Mouse (Mus musculus): ENCODE measurements at regions not wholly inside any gene's neighbourhood (a gene's known extent, or its start where the extent isn't known, plus 50 kb on each side); places are given as distances from the start of the nearest gene placed in this dataset.

DNA sequence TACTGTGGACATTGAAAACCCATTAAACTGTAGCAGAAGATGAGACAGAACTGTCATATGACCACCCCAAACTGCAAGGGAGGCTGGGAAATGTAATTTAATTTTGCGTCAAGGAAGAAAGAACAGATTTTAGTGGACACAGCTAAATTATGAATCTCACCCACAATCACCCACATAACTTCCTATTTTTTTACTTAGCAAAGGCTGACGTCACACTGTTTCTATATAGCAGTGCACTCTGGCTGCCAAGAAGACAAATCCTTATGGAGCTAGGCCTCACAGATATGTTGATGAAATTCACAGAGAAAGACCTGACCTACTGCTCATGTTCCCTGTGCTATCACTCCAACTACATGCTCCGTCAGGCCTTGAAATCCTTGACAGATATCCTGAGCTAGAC, 118.5 kb upstream of the Lmo4 start:
- DNase-seq, result no peak

DNA sequence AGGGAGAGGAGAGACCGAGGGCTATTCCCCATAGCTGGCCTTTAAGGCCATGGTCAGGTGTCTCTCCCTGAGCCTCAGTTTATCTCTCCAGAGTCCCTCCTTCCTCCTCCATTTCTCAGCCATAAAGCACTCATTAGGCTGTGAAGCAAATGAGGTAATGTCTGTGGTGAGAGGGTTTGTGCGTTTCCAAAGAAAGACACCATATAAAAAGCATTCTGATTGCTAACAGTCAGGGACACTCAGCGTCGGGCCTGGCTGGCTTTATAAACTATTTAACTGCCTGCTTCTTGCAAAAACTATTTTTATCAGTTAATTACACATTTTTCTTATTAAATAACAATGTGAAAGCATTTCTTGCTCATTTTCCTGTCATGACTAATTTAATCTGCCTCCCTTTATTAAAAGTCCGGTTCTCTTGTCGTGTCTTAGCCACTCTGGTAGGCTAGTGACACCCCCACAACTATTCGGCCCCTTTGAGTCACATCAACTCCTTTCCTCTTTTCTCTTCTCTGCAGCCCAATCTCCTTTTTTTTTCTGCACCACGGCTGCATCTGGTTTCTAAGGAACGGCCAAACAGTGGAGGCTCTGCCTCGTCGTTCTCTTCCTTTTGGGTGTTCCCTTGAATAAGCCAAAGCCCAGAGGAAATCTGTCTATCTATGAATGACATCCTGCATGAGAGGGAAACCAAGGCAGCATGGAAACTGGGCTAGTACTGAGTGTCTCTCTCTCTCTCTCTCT, 114.6 kb upstream of the Lmo4 start:
- no peak for DNase-seq

DNA sequence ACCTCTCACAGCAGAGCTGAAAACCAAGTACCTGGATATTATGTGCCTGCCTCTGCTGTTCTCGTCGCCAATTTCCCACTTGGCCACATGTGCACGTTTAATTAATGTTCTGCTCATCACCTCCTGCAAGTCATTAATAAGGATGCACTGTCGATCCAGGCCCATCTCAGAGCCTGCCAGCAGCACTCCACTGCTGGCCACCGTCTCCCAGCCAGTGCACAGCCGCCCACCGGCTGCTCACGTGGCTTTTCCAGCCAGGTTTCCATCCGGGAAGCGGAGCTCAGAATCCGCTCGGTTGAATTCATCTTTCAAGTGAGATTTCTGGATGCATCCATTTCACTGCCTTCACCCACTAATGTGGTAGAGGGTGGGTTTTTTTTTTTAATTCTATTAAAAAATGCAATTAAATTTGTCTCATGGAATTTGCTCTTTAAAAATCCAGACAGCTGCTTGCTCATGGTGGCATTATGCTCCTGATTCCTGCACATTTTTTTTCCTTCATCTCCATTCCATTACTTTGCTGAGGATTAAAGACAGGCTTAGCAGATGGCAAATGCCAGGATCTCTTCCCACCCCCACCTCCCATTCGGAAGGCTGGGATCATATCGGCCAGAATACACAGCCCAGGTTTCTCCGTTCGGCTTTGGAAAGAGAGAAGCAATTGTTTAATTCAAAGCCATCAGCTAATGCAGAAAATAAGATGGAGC, 113.9 kb upstream of the Lmo4 start:
- DNase-seq, result no peak

DNA sequence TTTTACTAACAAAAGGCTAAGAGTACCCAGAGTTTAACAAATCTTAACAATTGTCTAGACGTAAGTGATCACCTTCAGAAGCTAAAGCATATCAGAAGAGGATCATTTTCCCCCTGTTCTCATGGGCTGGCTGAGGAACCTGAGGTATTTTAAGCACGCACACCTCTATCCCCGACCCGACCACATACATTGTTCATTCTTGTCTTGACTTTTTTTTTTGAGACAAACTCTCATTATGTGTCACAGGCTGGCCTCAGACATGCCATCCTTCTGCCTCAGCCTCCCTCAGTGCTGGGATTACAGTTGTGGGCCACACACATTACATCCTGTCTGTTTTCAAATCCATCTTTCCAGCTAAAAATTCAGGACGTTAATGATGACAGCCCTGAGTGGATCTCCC, 105.7 kb upstream of the Lmo4 start:
- no peak for DNase-seq

DNA sequence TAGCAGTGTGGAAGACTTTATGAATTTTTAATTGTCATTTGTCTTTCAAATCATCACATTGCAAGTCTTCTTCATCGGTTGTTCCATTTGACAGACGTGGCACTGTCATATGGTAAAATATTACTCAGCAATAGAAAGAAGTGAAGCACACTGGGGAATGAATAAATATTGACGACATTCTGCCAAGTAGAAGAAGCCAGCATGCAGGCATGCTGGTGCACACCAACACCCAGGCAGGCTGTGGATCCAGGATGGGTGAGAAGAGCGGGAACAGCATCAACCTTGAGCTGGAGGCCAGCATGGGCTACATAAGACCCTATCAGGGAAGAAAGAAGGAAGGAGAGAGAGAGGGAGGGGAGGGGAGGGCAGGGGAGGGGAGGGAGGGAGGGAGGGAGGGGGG, 103.6 kb upstream of the Lmo4 start:
- DNase-seq, result no peak

DNA sequence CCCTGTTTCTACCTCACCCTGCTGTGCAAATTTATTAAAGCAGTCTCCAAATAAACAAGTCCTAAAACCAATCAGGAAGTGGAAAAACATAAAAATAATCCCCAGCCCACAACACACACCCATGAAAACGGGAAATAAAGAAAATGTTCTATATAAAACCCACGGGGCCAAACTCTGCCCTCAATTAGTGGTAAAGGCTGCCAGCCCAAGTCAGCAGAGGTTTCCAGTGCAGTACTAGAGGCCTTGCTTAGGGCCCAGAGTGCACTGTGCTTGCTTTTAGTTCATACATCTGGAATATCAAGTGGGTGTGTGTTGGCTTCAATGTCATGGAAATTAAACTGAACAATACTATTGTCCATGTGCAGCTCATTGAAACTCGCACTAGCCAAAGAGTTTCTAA, 102.5 kb upstream of the Lmo4 start:
- no peak for DNase-seq

DNA sequence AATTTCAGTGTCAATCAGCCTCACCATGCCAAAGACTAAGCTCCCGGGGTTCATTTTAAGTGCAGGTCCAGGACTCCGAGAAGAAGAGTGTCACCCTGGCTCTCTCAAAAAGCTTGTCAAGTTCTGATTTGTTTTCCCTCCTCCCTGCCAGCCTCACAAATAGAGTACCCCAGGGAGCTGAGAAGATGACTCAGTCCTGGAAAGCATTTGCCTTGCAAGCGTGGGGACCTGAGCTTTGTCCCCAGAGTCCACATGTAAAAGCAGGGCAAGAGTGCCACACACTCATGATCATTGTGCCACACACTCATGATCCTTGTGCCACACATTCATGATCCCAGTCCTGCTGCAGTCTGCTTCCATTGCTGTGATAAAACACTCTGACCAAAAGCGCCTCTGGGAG, 100.4 kb upstream of the Lmo4 start:
- DNase-seq, result peak; percentile 10

DNA sequence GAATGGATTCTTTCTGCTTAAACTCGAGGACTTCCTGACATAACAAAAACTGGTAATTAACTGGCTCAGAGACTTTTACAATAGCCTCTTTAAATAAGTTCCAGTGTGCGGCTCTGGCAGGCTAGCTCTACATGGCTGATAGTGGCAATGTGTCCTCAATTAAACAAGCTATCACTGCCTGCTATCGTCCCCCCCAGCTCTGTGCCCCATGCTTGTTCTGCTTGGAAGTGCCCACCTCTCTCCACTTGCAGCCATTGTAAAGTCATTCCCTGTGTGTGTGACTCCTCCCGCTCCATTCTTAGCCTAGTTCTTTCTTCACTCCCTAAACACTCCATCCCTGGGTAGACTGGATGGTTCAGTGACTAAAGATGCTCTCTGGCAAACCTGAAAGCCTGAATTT, 99.9 kb upstream of the Lmo4 start:
- no peak for DNase-seq

DNA sequence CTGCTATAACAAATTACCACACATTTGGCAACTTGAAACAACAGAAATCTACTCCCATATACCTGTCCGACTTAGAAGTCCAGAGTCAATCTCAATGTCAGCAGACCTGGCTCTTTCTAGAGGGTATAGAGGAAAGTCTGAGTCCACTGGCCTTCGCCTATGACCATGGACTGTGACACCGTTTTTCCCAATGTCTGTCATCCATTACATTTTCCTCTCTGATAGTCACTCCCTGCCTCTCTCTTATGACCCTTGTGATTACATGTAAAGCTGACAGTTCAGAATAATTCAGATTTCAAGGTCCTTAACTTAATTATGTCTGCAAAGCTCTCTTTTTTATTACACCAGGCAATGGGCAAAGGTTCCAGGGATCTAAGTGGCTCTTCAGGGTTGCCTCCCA, 97.6 kb upstream of the Lmo4 start:
- DNase-seq, result no peak

DNA sequence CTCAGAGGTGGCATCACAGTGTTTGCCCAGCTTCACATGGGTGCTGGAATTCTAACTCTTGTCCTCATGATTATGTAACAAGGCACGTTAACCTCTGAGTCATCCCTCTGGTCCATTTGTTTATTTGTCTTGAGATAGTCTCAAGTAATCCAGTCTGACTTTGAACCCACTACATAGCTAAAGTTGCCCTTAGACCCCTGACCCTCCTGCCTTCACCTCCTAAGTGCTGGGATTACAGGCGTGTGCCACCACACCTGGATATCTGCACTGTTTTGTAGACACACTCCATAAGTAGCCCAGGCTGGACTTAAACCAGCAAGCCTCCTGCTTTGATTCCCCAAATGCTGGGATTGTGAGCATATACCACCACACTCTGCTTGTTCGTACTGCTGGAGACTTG, 96.0 kb upstream of the Lmo4 start:
- DNase-seq, result no peak

DNA sequence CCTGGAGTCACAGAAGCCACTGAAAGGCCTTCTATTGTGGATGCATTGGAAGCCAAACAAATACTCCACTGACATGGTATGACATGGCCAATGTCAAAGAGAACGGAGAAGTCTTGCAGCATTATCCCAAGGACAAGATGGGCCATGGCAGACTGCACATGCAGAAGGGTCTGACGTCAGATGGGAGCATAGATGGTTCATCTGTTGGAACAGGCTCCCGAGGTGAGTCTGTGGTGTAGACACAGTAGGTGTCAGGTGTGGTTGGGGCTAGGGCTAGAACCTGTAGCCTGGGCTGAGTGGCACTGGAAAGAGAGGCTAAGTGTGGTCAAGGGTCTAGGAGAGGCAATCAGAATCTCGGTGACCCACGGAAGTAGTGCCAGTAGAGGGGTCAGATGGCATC, 94.2 kb upstream of the Lmo4 start:
- no peak for DNase-seq

DNA sequence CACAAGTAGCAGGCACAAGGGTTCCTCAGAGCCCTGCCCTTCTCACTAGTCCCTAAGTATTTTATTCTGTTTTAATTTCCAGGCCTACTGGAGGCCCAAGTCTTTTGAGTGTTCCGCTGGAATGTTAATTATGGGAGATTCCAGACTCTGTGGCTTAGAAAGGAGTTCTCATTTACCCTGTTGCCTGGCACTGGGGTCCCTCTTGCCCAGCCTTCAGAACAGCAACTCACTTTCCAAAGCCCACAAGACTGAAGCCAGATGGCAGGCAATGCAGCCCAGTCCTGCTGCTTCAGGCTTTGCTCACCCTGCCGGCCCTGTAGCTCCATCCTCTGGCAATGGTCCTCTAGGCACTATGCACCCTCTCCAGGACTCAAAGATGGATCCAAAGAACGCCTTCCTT, 84.5 kb upstream of the Lmo4 start:
- no peak for DNase-seq

DNA sequence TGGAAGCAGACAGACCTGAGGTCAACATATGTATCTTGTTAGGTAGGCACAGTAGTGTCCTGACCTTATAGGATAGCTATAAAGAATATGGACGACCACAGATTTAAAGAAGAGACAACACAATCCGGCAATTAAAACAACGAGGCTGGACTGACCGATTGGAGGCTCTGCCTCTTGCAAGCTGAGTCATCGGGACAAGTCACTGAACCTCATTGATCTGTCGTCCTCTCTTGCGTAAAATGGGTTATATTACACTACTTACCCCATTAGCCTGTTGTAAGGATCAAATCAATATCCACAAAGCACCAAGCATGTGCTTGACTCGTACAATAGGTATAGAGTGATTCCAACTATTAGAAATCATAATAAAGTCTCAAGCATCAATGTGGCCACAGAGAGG, 81.1 kb upstream of the Lmo4 start:
- no peak for DNase-seq

DNA sequence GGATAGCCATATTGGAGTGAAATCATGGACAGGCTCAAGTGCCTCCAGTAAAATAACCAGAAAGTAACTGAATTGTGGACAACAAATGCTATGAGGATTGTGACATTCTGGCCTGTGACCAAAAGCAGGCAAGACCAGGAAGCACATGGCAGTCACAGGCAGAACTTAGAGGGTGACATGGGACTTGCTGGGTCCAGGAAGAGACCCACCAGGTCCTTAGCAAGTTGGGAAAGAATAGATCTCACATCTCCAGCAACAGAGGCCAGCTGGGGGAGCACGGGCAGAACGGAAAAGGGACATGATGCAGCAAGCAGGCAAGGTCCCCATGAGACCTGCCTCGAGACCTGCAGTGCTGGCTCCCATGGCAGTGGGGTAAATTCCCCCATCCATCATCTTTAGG, 79.3 kb upstream of the Lmo4 start:
- DNase-seq, result no peak

DNA sequence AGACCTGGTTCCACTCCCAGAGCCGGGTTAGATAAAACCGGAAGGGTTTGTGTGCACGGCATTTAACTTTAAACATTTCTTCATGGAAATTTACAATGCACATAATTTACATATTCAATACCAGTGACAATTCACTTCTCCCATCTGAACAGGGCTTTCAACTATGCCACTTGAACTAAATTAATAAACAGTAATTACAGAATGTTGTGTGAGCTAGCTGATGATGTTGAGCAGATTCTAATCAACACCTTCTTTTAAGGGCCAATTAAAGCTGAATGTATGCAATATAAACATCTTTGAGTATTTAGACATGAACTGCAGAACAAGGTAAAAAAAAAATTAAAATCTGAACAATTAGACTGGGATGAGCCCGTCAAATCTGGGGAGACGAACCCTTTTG, 68.1 kb upstream of the Lmo4 start:
- no peak for DNase-seq

DNA sequence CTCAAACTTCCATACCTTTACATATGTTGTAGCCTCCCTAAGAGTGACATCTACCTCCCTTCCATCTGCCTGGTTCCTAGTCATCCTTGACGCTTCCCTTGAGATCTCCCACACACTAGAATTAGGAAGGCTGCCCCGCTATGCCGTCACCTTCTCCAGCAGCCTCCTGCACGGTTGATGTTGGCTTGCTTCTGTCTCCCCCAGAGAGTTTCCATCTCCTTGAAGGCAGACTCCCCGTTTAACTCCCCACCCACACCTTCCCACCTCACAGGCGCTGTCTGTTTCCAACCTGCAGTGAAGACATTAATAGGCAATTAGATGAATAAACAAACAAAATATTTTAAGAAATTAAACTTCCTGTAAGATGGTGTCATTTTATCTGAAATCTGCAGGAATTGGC, 65.2 kb upstream of the Lmo4 start:
- DNase-seq, result no peak

DNA sequence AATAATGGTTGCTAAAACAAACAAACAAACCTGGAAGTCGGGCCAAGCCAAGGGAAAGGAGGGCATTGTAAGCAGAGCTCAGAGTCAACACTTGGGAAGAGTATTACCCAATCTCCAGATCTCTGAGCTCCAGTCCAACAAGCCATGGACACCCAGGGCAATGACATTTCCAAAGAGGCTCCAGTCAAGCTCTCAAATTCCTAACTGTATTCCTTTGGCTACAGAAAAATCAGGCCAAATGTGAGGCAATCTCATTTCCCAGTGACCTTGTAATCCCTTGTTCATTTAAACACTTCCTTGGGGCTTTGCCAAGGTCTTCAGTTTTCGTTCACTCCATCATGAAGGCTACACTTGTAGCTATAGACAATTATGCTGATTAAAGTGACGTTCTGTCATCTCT, 59.5 kb upstream of the Lmo4 start:
- DNase-seq, result peak; percentile 37

DNA sequence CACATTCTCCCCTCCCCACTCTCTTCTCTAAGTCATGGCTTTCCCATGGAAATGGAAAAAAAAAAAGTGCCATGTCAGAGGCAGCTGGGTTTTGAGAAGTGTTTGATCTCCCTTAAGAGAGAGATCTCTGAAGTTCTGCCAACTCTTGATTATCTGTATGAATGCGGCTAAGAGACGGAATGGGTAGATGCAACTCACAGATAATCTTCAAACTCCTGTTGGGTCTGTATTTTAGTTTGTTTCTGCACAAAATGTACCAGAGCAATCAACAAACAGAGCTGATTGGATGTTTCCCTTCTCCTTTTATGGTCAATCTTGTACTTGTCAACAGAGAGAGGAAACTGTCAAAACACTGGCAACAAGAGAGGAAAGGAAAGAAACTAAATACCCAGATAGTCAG, 55.9 kb upstream of the Lmo4 start:
- DNase-seq, result no peak

DNA sequence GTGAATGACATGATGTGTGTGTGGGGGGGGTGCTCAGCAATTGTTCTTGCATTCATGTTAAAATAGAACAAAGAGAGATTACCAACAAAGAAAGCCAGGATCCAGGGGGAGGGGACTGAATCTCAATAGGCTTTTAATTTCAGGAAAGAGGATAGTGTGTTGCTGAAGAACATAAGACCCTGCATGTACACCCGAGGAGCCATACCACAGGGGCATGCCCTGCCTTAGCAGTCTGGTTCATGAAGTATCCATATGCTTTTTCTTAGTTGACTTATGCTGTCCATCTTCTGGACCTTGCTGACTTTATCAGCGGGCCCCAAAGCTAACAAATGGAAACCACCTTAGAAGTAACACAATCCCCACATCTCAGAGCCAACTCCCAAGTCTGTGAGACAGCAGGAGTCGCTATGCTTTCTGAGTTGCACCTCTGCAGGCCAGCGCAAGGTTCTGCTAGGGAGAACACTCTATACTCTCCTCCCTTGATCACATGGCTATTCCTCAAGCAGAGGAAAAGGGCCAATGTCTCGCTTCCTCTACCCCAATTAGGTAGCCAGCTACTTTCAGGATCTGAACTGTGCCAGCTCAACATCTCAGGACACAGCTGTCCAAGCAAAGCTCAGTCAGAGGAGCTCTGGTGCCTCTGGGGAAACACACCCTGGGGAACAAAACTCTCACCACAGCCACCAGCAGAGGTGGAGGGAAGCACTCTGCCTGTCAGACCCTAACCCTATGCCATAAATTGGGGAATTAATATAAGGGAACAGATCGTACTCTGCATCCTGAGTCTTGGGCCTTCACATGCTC, 52.9 kb upstream of the Lmo4 start:
- peak; percentile 38 for DNase-seq

DNA sequence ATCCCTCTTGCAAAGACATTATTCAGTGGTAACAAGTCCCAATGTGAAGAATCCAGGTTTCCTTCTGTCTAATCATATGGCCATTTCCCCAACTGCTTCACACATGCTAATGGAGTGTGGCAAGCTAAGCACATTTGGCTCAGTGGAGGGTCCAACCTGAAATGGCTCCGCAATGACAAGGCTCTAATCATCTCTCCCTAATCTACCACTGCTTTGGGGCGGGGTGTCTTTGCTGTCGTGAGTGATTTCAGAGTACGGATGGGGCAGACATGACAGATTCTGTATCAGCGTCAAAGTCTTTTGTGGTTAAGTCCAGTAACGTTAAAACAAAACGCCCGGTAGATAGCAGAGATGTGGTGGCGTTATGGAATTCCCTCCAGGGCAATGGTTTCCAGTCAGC, 52.2 kb upstream of the Lmo4 start:
- no peak for DNase-seq

DNA sequence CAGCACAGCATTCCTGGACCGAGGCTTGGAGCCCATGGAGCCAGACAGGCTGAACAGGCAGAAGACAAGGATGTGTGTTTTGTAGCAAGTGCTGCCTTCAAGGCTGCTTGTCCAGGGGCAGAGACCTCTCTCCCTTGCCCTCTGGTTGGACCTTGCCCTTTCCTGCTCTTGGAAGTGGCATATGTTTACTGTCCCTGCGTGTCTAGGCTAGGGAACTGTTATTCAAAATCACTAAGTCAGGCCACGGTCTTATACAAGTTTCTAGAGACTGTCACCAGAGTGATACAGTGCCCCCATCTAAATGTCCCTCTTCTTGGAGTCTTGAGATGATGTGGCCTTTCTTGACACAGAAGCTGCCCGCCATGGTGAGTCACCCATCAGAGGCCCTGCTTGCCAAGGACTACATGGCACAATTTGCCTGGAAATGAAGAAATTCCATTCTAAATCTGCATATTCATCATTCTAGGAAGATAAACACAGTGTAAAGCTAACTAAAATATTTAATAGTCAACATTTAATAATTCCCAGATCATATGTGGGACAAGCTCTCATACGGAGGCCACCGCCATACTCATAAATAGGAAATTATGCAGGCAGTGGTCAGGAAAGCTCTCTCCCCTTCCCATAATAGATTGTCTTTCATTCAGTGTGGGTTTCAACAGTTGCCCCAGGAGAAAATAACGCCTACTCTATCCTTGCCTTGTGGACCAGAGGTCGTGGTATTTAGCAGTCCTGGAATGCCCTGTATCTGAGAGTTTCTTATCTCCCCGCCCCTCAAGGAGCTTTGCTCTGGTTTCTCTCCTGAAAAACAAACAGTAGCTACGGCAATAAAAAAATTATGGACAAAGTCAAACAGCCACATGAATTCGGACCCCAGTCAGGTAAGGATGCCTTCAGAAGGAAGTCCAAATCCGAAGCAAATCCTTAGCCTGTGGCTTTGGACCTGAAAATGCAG, 50.9 kb upstream of the Lmo4 start:
- DNase-seq, result peak; percentile 68

Measured in adrenal gland, postnatal 14 days (tissue).